Mouse (Mus musculus) kidney, adult 2 months (tissue): Measurements from ENCODE around the gene Slco2a1.

Experiments used
- CTCF ChIP-seq: fragments of 200-500 bp; conservative IDR thresholded peaks from 2 replicates; pipeline ENCODE4 v1.5.1; 2011; ENCODE audit warnings: low read depth, mild to moderate bottlenecking, control low read depth, low read length, moderate library complexity, mixed read lengths; ENCODE audit not compliant: insufficient read depth, insufficient read length
- POLR2A ChIP-seq: fragments of 200-500 bp; IDR thresholded peaks from one replicate; pipeline ENCODE4 v1.6.1; 2011; ENCODE audit warnings: low read depth, low read length, control low read depth

DNA sequence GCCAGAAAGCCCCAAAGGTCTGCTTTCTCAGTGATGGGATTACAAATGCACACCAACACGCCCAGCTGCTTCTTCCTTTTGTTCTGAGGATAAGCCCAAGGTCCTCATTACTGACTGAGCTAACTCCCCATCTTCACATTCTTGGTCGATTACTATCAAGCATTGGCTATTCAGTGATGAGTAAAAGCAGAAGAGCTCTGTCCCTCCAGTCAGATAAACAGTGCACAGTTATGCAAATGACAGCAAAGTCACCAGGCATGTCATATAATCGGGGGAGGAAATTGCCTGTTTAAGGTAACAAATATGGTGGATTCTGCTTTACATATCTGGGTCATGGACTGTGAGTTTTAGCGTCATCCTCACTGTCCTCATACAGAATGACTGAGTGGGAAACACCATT lies 35.6 kb downstream of the Slco2a1 start:
- TF ChIP-seq CTCF (no peak), POLR2A (no peak)
